Mouse (Mus musculus) megakaryocyte progenitor cell, adult 5-6 weeks (primary cell): Measurements from ENCODE around the gene Atcay. TPM values are rescaled to one million over a fixed set of nuclear protein-coding genes. Genes with fewer than 3 reads are reported as not detected.

Experiments
- ATAC-seq: replicated peaks from 2 replicates; pipeline ENCODE4 v1.8.0; 2016; ENCODE audit warnings: mild to moderate bottlenecking, moderate TSS enrichment, inconsistent platforms; ENCODE audit not compliant: poor library complexity
- total RNA-seq, 2 experiments: library from RNA; stranded (forward) in 1 of 2; stranded (reverse) in 1 of 2; fragments of 157-497, 149-512 nt in 1 of 2; fragments of 200-1000 nt in 1 of 2; gene quantifications; 2 replicates each; pipeline versions ENCODE4 v1.2.3 to v1.2.4; 2015 to 2017

Gene Atcay
- total RNA-seq, 2 experiments from 2014 or later = not detected

GRCm38 (mm10) chr10:81201807-81202758 lies 28.6 kb downstream of the Atcay start, which contains the start of gene Nmrk2:
TSS of gene Nmrk2 (minus strand) at chr10:81202051.
- no peak for ATAC-seq

GRCm38 (mm10) chr10:81200605-81201287 lies 29.9 kb downstream of the Atcay start:
- ATAC-seq = no peak

DNA sequence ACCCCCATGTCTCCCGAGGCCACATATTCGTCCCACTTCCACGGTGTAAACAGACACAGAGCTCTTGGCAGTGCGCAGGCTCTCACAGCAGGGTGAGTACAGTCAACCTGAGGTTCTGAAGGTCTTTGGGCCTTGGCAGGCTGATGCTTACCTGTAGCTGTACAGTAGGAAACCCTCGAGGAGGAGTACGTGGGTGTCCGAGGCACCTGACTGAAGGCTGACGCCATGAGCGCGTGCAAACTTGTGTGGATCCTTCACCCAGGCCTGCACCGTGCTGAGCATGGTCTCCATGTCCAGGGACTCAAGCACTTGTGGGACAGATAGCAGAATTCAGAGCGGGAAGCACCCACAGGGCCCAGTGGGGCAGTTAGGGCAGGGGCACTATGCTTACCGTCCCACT lies 30.5 kb downstream of the Atcay start:
- no peak for ATAC-seq

GRCm38 (mm10) chr10:81198990-81199389 lies 31.6 kb downstream of the Atcay start:
- ATAC-seq = no peak

- peak; percentile 70 for ATAC-seq
Measured at GRCm38 (mm10) chr10:81198230-81198629, 32.4 kb downstream of the Atcay start.

GRCm38 (mm10) chr10:81197305-81197704 lies 33.3 kb downstream of the Atcay start:
- no peak for ATAC-seq

GRCm38 (mm10) chr10:81196470-81197065 lies 34.1 kb downstream of the Atcay start:
- no peak for ATAC-seq

- no peak for ATAC-seq
Measured at GRCm38 (mm10) chr10:81195300-81195699, 35.3 kb downstream of the Atcay start.

- peak; percentile 3; the same call in 1 of the 2 replicates for ATAC-seq
Measured at GRCm38 (mm10) chr10:81193991-81194774, 36.5 kb downstream of the Atcay start.

- peak; percentile 5; the same call in 1 of the 2 replicates for ATAC-seq
Measured at GRCm38 (mm10) chr10:81192968-81193501, 37.6 kb downstream of the Atcay start.

DNA sequence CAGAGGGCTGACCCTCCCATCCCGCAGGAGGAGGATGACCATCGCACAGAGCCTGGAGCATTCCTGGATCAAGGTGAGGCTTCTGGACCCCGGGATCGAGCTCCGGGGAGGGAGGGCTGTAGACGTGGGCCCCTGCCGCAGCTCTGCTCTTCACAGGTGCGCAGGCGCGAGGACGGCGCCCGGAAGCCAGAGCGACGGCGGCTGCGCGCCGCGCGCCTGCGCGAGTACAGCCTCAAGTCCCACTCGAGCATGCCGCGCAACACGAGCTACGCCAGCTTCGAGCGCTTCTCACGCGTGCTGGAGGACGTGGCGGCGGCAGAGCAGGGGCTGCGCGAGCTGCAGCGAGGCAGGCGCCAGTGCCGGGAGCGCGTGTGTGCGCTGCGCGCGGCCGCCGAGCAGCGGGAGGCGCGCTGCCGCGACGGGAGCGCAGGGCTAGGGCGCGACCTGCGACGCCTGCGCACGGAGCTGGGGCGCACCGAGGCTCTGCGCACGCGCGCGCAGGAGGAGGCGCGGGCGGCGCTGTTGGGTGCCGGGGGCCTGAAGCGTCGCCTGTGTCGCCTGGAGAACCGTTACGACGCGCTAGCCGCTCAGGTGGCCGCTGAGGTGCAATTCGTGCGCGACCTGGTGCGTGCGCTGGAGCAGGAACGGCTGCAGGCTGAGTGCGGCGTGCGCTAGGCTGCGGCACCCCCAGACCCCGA lies 38.2 kb downstream of the Atcay start:
- peak; percentile 56 for ATAC-seq

- ATAC-seq = peak; percentile 15
Measured at GRCm38 (mm10) chr10:81191342-81191982, 39.2 kb downstream of the Atcay start.

- no peak for ATAC-seq
Measured at GRCm38 (mm10) chr10:81190912-81191321, 39.7 kb downstream of the Atcay start.

- peak; percentile 27 for ATAC-seq
Measured at GRCm38 (mm10) chr10:81190236-81190911, 40.3 kb downstream of the Atcay start.

- no peak for ATAC-seq
Measured at GRCm38 (mm10) chr10:81189821-81190220, 40.8 kb downstream of the Atcay start.

DNA sequence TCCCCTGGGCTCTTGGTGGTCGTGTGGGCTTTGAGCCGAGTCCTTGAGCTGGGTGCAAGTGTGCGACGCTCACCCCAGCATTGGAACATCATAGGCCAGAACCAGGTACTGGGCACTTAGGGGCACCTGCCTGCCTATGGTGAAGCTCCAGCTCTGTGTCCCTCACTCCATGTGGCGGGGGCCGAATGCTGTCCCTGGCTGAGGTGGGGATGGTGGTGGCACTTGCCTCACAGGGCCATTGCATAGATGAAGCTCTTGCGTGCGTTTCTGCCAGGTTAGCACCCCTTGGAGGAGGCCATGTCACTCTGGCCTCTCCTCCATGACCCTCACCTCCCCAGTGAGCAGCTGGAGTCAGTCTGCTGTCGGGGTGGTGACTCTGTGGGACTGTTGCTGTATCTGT lies 43.5 kb downstream of the Atcay start:
- ATAC-seq = no peak

GRCm38 (mm10) chr10:81184765-81185164 lies 45.9 kb downstream of the Atcay start:
- ATAC-seq = no peak

- no peak for ATAC-seq
Measured at GRCm38 (mm10) chr10:81183805-81184204, 46.8 kb downstream of the Atcay start, which contains the start of gene 4930442H23Rik. TSS of gene 4930442H23Rik (minus strand) at chr10:81183849.
